Comparison of ENCODE assay signal across 21 mouse cellular contexts in genomic region chr13:75343422-75343821, GRCm38 (mm10).
A peak's percentile ranks its signal among the peaks of the same experiment; 100 is the strongest.
DNase-seq lines count a peak whose midpoint lies in the region; ATAC-seq and TF ChIP-seq lines count a peak whose summit lies in the region.
"Had no signal": no experiment of that assay in that cellular context is flagged by ENCODE, and none has a peak within 500 bp of the region (broad histone marks: within the 10 kb centered on the region; RNA-seq: fewer than 3 reads in every experiment).

No protein-coding gene starts in this region.

- no peaks in the 10 kb centered on the region for H3K79me2 ChIP-seq in liver, adult 2 months (ENCODE audit: control insufficient read depth, insufficient read depth, low read length)

- no peak for TF ChIP-seq EP300 in liver, postnatal 0 days (IDR thresholded peaks at IDR 0.05; ENCODE audit: low read depth)

- no peaks in the 10 kb centered on the region for H3K9me3 ChIP-seq in liver, embryonic 11.5 days (ENCODE audit: control insufficient read depth, low read length)
- H3K9me3 ChIP-seq in liver, embryonic 16.5 days (replicated peaks; ENCODE audit: control insufficient read depth, low read length): no peaks in the 10 kb centered on the region
- H3K9me3 ChIP-seq in liver, embryonic 12.5 days (replicated peaks): no peaks in the 10 kb centered on the region
- H3K9me3 ChIP-seq in liver, postnatal 0 days (ENCODE audit: low read length): no peaks in the 10 kb centered on the region
- H3K9me3 ChIP-seq: G1E had no signal

- ATAC-seq in liver, embryonic 11.5 days (replicated peaks; ENCODE audit: low FRiP score): no peak
- ATAC-seq in liver, embryonic 16.5 days (ENCODE audit: low read depth): peak; percentile 51; the same call in 1 of the 2 replicates
- no peak for ATAC-seq in liver, embryonic 12.5 days
- ATAC-seq in liver, postnatal 0 days: peak; percentile 87
- ATAC-seq: activated CD4-positive, CD25-positive, alpha-beta regulatory T cell, adult 4 months; CD4-positive, CD25-positive, alpha-beta regulatory T cell, adult 4 months; Patski had no signal

- H3K4me1 ChIP-seq in liver, adult 2 months (ENCODE audit: control insufficient read depth, insufficient read depth, low read length): peaks cover 4% of the 10 kb centered on the region; the same call in 1 of the 2 replicates
- no peaks in the 10 kb centered on the region for H3K4me1 ChIP-seq in liver, embryonic 11.5 days (replicated peaks; ENCODE audit: control insufficient read depth, insufficient read depth, low read length)
- no peaks in the 10 kb centered on the region for H3K4me1 ChIP-seq in liver, embryonic 16.5 days (ENCODE audit: control insufficient read depth, low read depth, low read length)
- H3K4me1 ChIP-seq in liver, embryonic 12.5 days: no peaks in the 10 kb centered on the region
- no peaks in the 10 kb centered on the region for H3K4me1 ChIP-seq in liver, postnatal 0 days (ENCODE audit: insufficient read depth)

- no peak for TF ChIP-seq POLR2A in liver, adult 2 months (IDR thresholded peaks at IDR 0.05; ENCODE audit: extremely low read depth, insufficient read depth, low read length)

- no peak for TF ChIP-seq CTCF in liver, adult 2 months (IDR thresholded peaks at IDR 0.05; ENCODE audit: low read depth, low read length)
- no peak for TF ChIP-seq CTCF in liver, postnatal 0 days (IDR thresholded peaks at IDR 0.05; ENCODE audit: low read depth)

- peak; percentile 90 for DNase-seq in liver, adult 2 months (ENCODE audit: extremely low read depth, low read depth, low spot score)
- no peak for DNase-seq in liver, embryonic 11.5 days (ENCODE audit: low spot score)
- no peak for DNase-seq in liver, postnatal 0 days
- no peak for DNase-seq in liver
- DNase-seq: adrenal gland, adult 2 months; adrenal gland, adult 8-10 months; adrenal gland, postnatal 10 days; adrenal gland, postnatal 14 days; adrenal gland, postnatal 25 days; adrenal gland, postnatal 36 days; B cell, adult 2 months; cerebellum, adult 11 months; cerebellum, adult 11-12 months; cerebellum, adult 18-20 months had no signal

- no peaks in the 10 kb centered on the region for H3K36me3 ChIP-seq in liver, adult 2 months (ENCODE audit: control insufficient read depth, insufficient read depth, low read length)
- no peaks in the 10 kb centered on the region for H3K36me3 ChIP-seq in liver, embryonic 11.5 days (ENCODE audit: control insufficient read depth, insufficient read depth, low read length)
- no peaks in the 10 kb centered on the region for H3K36me3 ChIP-seq in liver, embryonic 16.5 days (ENCODE audit: control insufficient read depth, insufficient read depth)
- H3K36me3 ChIP-seq in liver, embryonic 12.5 days: no peaks in the 10 kb centered on the region
- H3K36me3 ChIP-seq in liver, postnatal 0 days (replicated peaks; ENCODE audit: insufficient read depth, low read length): no peaks in the 10 kb centered on the region
- H3K36me3 ChIP-seq: G1E had no signal

- 41% methylated on average over 7 of the region's 7 CpGs for WGBS in liver, adult 2 months
- 76% methylated on average over 7 of the region's 7 CpGs for whole genome bisulfite sequencing in liver, embryonic 11.5 days
- 59% methylated on average over 7 of the region's 7 CpGs for WGBS in liver, embryonic 16.5 days (ENCODE audit: insufficient replicate concordance)
- 61% methylated on average over 7 of the region's 7 CpGs for WGBS in liver, embryonic 12.5 days (ENCODE audit: insufficient replicate concordance)
- WGBS in liver, postnatal 0 days (ENCODE audit: insufficient replicate concordance): 62% methylated on average over 7 of the region's 7 CpGs

- H3K27me3 ChIP-seq in liver, adult 2 months (ENCODE audit: control insufficient read depth, insufficient read depth, low read length): no peaks in the 10 kb centered on the region
- no peaks in the 10 kb centered on the region for H3K27me3 ChIP-seq in liver, embryonic 11.5 days (replicated peaks; ENCODE audit: control insufficient read depth, insufficient read depth, low read length)
- H3K27me3 ChIP-seq in liver, embryonic 16.5 days (ENCODE audit: control insufficient read depth, insufficient read depth, low read depth, low read length): no peaks in the 10 kb centered on the region
- H3K27me3 ChIP-seq in liver, embryonic 12.5 days (replicated peaks): no peaks in the 10 kb centered on the region
- no peaks in the 10 kb centered on the region for H3K27me3 ChIP-seq in liver, postnatal 0 days (ENCODE audit: insufficient read depth, low read length)
- H3K27me3 ChIP-seq: CH12.LX, Patski had no signal

- no peak overlapping the region for H3K9ac ChIP-seq in liver, adult 2 months (ENCODE audit: low read depth, low read length)
- no peak overlapping the region for H3K9ac ChIP-seq in liver, embryonic 11.5 days (ENCODE audit: low read depth, low read length)
- no peak overlapping the region for H3K9ac ChIP-seq in liver, embryonic 16.5 days (ENCODE audit: low read depth, low read length)
- no peak overlapping the region for H3K9ac ChIP-seq in liver, embryonic 12.5 days
- no peak overlapping the region for H3K9ac ChIP-seq in liver, postnatal 0 days (replicated peaks)

- no peak overlapping the region for H3K4me2 ChIP-seq in liver, embryonic 11.5 days
- no peak overlapping the region for H3K4me2 ChIP-seq in liver, embryonic 16.5 days (ENCODE audit: low read depth, low read length)
- no peak overlapping the region for H3K4me2 ChIP-seq in liver, embryonic 12.5 days
- H3K4me2 ChIP-seq in liver, postnatal 0 days (ENCODE audit: low read depth, low read length): 0 out of 2 replicates have a peak overlapping the region, but pooled peaks have one; percentile 14

- no peak overlapping the region for H3K4me3 ChIP-seq in liver, adult 2 months (ENCODE audit: insufficient read depth, low read depth, low read length)
- H3K4me3 ChIP-seq in liver, embryonic 11.5 days (ENCODE audit: low read depth, low read length): no peak overlapping the region
- no peak overlapping the region for H3K4me3 ChIP-seq in liver, embryonic 16.5 days (ENCODE audit: low read depth, low read length)
- H3K4me3 ChIP-seq in liver, embryonic 12.5 days: no peak overlapping the region
- no peak overlapping the region for H3K4me3 ChIP-seq in liver, postnatal 0 days (ENCODE audit: low read depth, low read length)

- peak overlapping the region; percentile 63; the same call in 1 of the 2 replicates for H3K27ac ChIP-seq in liver, adult 2 months (replicated peaks; ENCODE audit: insufficient read depth, low read depth, low read length)
- H3K27ac ChIP-seq in liver, embryonic 11.5 days (ENCODE audit: low read depth, low read length): no peak overlapping the region
- H3K27ac ChIP-seq in liver, embryonic 16.5 days (ENCODE audit: low read length): no peak overlapping the region
- no peak overlapping the region for H3K27ac ChIP-seq in liver, embryonic 12.5 days
- no peak overlapping the region; the same call in 1 of the 2 replicates for H3K27ac ChIP-seq in liver, postnatal 0 days (ENCODE audit: low read depth)

Comparison
In these comparisons a context has a peak if more than half of its experiments do, and no peak if none do; other contexts are left out.
1. ATAC-seq: peak in liver, embryonic 16.5 days (single experiment) and liver, postnatal 0 days (single experiment); none in liver, embryonic 11.5 days (single experiment) and liver, embryonic 12.5 days (single experiment).